Mouse (Mus musculus): Measurements from ENCODE around the gene Kctd19.

GRCm38 (mm10) chr8:105350186-105350585 lies 63.1 kb downstream of the Kctd19 start:
- TF ChIP-seq CHD2 (IDR thresholded peaks at IDR 0.05; ENCODE audit: low read depth, low read length): no peak
- TF ChIP-seq ZNF384 (IDR thresholded peaks at IDR 0.05; ENCODE audit: low read depth, low read length): no peak
- no peak for TF ChIP-seq MAFK (IDR thresholded peaks at IDR 0.05; ENCODE audit: insufficient read depth, low read depth, low read length)
- TF ChIP-seq ZC3H11A (IDR thresholded peaks at IDR 0.05; ENCODE audit: borderline replicate concordance, low read depth, low read length): no peak
- TF ChIP-seq HCFC1 (IDR thresholded peaks at IDR 0.05; ENCODE audit: borderline replicate concordance, insufficient read depth, low read length): no peak

All from ES-E14 (cell line).